Mouse (Mus musculus): Measurements from ENCODE around the gene Tsfm. TPM values are rescaled to one million over a fixed set of nuclear protein-coding genes. Genes with fewer than 3 reads are reported as not detected.

Gene Tsfm
- total and polyA plus RNA-seq, 2 experiments from 2014 or later: 29.3 to 60.7 TPM

DNA sequence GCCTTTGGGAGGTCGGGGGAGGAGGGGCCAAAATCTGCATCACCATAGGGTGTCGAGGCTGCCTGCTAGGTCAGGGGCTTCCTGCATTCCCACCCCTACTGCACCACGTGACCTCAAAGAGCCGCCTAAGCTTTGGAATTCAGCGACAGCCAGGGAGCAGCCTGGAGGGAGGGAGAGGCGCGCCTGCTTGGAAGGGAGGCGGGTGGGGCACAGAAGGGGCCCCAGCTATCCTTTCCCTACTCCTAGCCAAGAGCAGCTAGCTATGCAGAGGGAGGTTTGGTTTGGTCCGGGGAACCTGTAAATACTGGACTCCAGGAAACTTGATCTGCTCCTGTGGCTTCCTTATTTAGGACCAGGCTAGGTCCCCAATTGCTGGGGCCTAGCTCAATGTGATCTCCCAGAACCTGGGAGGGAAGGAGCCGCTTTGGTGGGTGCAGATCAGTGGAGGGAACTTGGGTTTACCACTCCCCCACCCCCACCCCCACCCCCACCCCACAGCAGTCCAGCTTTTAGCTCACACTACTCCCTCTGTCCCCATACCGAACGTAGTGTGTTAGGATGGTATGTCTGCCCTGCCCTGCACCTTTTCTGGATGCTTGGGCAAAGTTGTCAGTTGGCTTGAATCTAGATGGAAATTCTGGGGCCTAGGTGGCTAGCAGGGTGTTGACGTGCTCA is 58.5 kb downstream of the Tsfm start:
- DNase-seq (ENCODE audit: low spot score) (no peak), ATAC-seq (ENCODE audit: low FRiP score) (no peak)
- H3K27ac ChIP-seq (ENCODE audit: low read depth, low read length): no peak overlapping the region
- no peaks in the 10 kb centered on the region for H3K4me1 ChIP-seq (ENCODE audit: insufficient read depth, low read length)
- no peak overlapping the region for H3K4me3 ChIP-seq (ENCODE audit: low read depth, low read length)
- 14% methylated on average over 13 of the region's 13 CpGs for WGBS
- 0 out of 2 replicates have a peak overlapping the region, but pooled peaks have one; percentile 19 for H3K9ac ChIP-seq (replicated peaks; ENCODE audit: low read length, poor library complexity, severe bottlenecking)
- 0 out of 2 replicates have a peak, but pooled peaks cover 5% of the 10 kb centered on the region for H3K27me3 ChIP-seq (ENCODE audit: insufficient read depth, low read length)
- no peaks in the 10 kb centered on the region for H3K36me3 ChIP-seq (ENCODE audit: insufficient read depth, low read length)
- no peak overlapping the region for H3K4me2 ChIP-seq (ENCODE audit: low read depth, low read length, poor library complexity, severe bottlenecking)
- no peak for TF ChIP-seq CTCF (IDR thresholded peaks at IDR 0.05)
- H3K9me3 ChIP-seq (ENCODE audit: low read length): no peaks in the 10 kb centered on the region

DNA sequence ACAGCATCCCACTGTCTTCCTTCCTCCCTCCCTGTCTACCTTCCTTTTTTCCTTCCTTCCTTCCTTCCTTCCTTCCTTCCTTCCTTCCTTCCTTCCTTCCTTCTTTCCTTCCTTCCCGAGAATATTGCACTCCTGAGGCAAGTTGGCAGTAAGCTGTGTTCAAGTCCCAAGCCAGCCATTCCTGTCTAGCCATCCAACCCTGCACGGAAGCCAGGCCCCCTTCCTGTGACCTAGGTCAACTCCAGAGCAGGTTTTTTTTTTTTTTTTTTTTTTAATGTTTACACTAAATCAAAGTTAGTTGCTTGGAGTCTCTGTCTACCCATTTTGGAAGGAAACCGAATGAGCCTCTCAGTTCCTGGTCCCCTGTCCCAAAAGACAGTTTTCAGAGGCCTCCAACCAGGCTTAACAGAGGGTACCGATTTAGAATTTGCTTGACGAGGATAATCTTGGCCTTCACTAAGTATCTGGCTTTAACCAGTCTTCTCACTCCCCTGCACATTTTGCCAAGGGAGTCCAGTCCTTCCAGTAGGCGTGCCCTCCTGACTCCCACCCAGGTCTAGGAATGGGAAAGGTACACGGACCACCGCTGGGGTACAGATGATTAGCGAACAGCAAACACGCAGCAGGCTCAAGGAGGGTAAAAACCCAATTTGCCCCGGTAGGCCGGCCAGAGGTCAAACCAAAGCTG is 59.1 kb downstream of the Tsfm start:
- H3K36me3 ChIP-seq (ENCODE audit: insufficient read depth, low read length): no peaks in the 10 kb centered on the region
- H3K27ac ChIP-seq (ENCODE audit: low read depth, low read length): no peak overlapping the region
- DNase-seq (ENCODE audit: low spot score): no peak
- 0 out of 2 replicates have a peak, but pooled peaks cover 5% of the 10 kb centered on the region for H3K27me3 ChIP-seq (ENCODE audit: insufficient read depth, low read length)
- H3K4me1 ChIP-seq (ENCODE audit: insufficient read depth, low read length): no peaks in the 10 kb centered on the region
- WGBS: 22% methylated on average over 12 of the region's 12 CpGs
- H3K9me3 ChIP-seq (ENCODE audit: low read length): no peaks in the 10 kb centered on the region
- TF ChIP-seq CTCF (IDR thresholded peaks at IDR 0.05): no peak
- H3K9ac ChIP-seq (replicated peaks; ENCODE audit: low read length, poor library complexity, severe bottlenecking): no peak overlapping the region
- no peak overlapping the region for H3K4me3 ChIP-seq (ENCODE audit: low read depth, low read length)
- ATAC-seq (ENCODE audit: low FRiP score): no peak
- H3K4me2 ChIP-seq (ENCODE audit: low read depth, low read length, poor library complexity, severe bottlenecking): no peak overlapping the region

DNA sequence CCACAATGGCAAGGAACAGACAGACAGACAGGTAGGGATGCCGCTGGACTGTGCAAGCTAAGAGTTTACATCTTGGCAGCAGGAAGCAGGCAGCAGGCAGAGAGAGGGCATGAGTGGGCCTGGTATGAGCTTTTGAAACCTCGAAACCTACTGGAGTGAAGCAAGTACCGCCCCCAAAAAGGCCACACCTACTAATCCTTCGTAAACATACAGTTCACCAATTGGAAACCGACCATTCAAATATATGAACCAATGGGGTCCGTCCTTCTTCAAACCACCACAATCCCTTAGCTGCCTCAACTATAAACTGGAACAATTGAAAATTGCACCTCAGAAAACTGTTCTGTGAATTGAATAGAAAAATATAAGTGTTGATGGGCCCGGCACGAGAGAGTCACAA is 66.8 kb downstream of the Tsfm start:
- Histone ChIP-seq H3K9ac (replicated peaks; ENCODE audit: low read length, poor library complexity, severe bottlenecking) (no peak overlapping the region), H3K27ac (ENCODE audit: low read depth, low read length) (no peak overlapping the region), H3K27me3 (ENCODE audit: insufficient read depth, low read length) (peaks cover 7% of the 10 kb centered on the region; the same call in 1 of the 2 replicates), H3K36me3 (ENCODE audit: insufficient read depth, low read length) (no peaks in the 10 kb centered on the region), H3K9me3 (ENCODE audit: low read length) (no peaks in the 10 kb centered on the region), H3K4me1 (ENCODE audit: insufficient read depth, low read length) (no peaks in the 10 kb centered on the region), H3K4me2 (ENCODE audit: low read depth, low read length, poor library complexity, severe bottlenecking) (no peak overlapping the region), H3K4me3 (ENCODE audit: low read depth, low read length) (no peak overlapping the region)
- whole genome bisulfite sequencing: 92% methylated on average over 8 of the region's 8 CpGs
- DNase-seq (ENCODE audit: low spot score) (no peak), ATAC-seq (ENCODE audit: low FRiP score) (no peak)
- TF ChIP-seq CTCF (IDR thresholded peaks at IDR 0.05): no peak

DNA sequence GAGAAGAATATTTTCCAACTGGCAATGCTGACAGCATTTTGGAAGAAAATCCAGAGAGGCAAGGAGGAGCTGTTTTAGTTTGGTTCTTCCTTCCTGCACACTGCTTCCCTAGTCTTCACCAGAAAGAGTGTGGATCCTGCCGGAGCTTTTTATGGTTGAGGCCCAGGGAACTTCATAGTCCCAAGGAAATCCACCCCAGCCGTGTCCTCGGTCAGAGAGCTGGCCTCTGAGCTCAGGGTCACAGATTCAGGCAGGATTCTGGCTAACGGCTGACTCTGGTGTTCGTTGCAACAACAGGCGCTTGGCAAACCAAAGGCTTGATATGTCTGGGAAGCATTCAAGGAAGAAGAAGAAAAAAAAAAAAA is 67.7 kb downstream of the Tsfm start:
- Histone ChIP-seq H3K27ac (ENCODE audit: low read depth, low read length) (no peak overlapping the region), H3K36me3 (ENCODE audit: insufficient read depth, low read length) (no peaks in the 10 kb centered on the region), H3K9ac (replicated peaks; ENCODE audit: low read length, poor library complexity, severe bottlenecking) (no peak overlapping the region), H3K27me3 (ENCODE audit: insufficient read depth, low read length) (peaks cover 7% of the 10 kb centered on the region; the same call in 1 of the 2 replicates), H3K9me3 (ENCODE audit: low read length) (no peaks in the 10 kb centered on the region), H3K4me2 (ENCODE audit: low read depth, low read length, poor library complexity, severe bottlenecking) (no peak overlapping the region), H3K4me1 (ENCODE audit: insufficient read depth, low read length) (no peaks in the 10 kb centered on the region), H3K4me3 (ENCODE audit: low read depth, low read length) (no peak overlapping the region)
- ATAC-seq (ENCODE audit: low FRiP score) (no peak), DNase-seq (ENCODE audit: low spot score) (no peak)
- WGBS: 48% methylated on average over 6 of the region's 6 CpGs
- no peak for TF ChIP-seq CTCF (IDR thresholded peaks at IDR 0.05)

DNA sequence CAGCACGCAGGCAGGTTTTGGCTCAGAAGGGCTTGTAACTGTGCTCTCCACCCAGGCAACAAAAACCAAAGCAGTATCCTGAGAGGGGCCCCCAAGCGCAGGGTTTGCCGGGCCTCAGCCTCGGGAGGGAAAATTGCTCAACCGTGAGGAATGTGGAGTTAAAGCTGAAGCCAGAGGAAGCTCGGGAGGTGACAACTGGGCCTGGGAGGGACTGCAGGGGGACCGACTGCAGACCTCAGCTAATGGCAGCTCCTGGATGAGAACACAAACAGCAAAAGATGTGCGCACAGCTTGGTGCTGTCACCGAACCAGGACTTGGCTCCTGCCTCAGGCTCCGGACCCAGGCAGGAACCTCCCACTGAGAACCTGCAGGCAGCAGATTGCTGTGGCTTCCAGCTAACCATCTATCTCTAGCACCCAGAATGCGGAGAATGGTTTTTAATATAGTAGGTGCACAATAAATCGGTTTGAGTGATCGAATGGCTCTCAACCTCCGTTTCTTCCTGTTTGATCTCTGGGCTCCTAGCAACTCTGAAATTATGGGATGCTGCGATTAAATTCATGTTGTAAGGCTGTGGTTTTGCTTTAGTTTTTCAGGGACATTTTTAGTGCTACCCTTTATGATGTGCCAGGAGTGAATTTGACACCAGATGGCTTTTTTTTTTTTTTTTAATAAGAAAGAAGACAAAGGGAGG is 68.2 kb downstream of the Tsfm start:
- H3K27ac ChIP-seq (ENCODE audit: low read depth, low read length): no peak overlapping the region
- no peak overlapping the region for H3K9ac ChIP-seq (replicated peaks; ENCODE audit: low read length, poor library complexity, severe bottlenecking)
- H3K4me2 ChIP-seq (ENCODE audit: low read depth, low read length, poor library complexity, severe bottlenecking): no peak overlapping the region
- H3K36me3 ChIP-seq (ENCODE audit: insufficient read depth, low read length): no peaks in the 10 kb centered on the region
- TF ChIP-seq CTCF (IDR thresholded peaks at IDR 0.05): no peak
- H3K9me3 ChIP-seq (ENCODE audit: low read length): no peaks in the 10 kb centered on the region
- H3K4me3 ChIP-seq (ENCODE audit: low read depth, low read length): no peak overlapping the region
- DNase-seq (ENCODE audit: low spot score): peak; percentile 58
- 27% methylated on average over 15 of the region's 15 CpGs for WGBS
- no peak; the same call in 1 of the 2 replicates for ATAC-seq (ENCODE audit: low FRiP score)
- H3K4me1 ChIP-seq (ENCODE audit: insufficient read depth, low read length): peaks cover 5% of the 10 kb centered on the region; the same call in 1 of the 2 replicates
- peaks cover 7% of the 10 kb centered on the region; the same call in 1 of the 2 replicates for H3K27me3 ChIP-seq (ENCODE audit: insufficient read depth, low read length)
